Mouse (Mus musculus) heart, postnatal 0 days (tissue): ENCODE measurements around the gene Atp2c2.

Source experiments
- CTCF ChIP-seq: IDR thresholded peaks from 2 replicates; pipeline ENCODE4 v1.5.1; 2016; ENCODE audit warnings: antibody characterized with exemption, control low read depth, low read depth
- EP300 ChIP-seq: IDR thresholded peaks from 2 replicates; pipeline ENCODE4 v1.6.1; 2016; ENCODE audit warnings: antibody characterized with exemption, low read depth

GRCm38 (mm10) chr8:119761692-119762091 lies 61.9 kb downstream of the Atp2c2 start:
- TF ChIP-seq CTCF (no peak), EP300 (no peak)
